Mouse (Mus musculus): ENCODE measurements around the gene Alg13.

Gene Alg13

DNA sequence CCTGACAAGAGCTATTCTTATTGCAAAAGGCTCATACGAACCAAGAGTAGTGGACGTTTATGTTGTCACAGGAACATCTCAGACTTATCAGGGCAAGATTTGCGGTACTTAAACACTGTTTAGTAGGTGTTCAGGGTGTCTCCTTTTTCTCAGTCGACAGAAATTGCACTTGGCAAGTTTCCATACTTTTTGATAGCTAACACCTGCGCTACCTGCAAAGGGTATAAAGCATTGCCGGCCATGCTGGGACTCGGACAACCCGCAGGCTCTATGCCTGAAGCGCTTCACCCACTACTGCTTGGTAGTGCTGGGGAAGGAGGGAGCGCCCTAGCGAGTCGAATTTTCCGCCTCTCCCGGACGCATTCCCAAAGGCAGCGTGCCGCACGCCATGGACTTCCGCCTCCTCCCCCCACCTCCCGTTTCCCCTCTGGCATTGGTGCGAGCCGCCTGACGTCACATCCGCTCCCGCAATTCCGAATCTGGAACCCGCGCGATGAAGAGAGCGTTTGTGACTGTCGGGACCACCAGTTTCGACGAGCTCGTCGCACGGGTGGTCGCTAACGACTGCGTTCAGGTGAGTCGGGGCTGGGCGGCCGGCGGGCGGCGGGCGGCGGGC lies at the start of gene Alg13:
Alg13 (plus strand) TSS at position 257 of the 616 bp plus-strand sequence.
- DNase-seq (ENCODE audit: low read depth, low spot score): peak; percentile 33

DNA sequence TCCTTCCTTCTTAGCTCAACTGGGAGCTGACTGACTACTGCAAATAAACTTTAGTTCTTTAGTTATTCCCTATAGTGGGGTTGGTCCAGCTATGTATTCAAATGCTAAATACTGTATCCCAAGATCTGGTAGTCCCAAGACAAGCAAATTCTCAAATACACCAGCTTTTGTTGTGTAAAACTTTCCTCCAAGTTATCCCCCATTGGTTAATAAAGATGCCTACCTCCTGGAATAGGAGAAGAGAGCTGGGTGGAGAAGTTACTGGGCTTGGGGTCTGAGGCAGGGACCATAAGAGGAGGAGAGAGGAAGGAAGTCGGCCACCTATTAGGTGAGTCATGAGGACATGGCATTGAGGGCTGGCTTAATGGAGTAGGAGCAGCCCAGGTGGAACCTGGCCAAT lies 49.0 kb upstream of the Alg13 start:
- DNase-seq (ENCODE audit: low read depth, low spot score): no peak

GRCm38 (mm10) chrX:144301476-144301875 lies 16.1 kb upstream of the Alg13 start:
- no peak for DNase-seq (ENCODE audit: low read depth, low spot score)

GRCm38 (mm10) chrX:144305659-144306058 lies 11.9 kb upstream of the Alg13 start:
- no peak for DNase-seq (ENCODE audit: low read depth, low spot score)

DNA sequence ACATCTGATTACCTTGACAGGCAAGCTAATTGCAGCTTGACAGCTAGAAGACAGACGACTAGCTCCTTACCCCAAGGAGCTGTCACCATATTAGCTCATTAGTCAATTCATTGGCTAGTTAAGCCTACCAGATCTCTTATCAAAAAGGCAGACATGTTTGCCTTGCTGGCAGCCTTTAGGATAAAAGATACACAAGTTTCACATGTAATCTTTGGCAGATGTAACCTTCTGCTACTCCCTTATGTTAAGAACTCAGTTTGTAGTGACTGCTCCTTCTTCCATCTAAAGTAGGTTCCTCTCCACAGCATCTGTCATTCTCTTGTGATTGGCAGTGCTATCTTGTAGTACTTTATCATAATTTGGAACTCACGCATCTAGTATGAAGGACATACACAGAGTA lies 3.6 kb upstream of the Alg13 start:
- no peak for DNase-seq (ENCODE audit: low read depth, low spot score)

DNA sequence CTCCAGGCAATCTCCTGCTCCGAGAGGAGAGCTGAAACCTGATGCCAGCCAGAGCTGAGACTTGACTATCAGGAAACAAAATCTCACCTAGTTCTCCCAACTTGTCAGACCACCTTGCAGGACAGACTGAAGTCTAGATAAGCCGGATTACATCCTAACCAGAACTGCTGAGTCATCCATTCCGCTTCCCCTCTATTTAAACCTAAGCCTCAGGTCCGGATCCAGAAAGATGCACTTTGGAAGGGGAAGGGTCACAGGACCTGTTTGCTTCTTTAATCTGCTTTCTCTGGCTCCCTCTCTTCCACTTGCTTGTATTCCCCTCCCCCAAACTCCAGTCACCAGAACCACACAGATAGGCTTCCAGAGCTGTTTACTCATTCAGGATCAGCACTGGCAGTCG lies 2.6 kb upstream of the Alg13 start:
- DNase-seq (ENCODE audit: low read depth, low spot score): no peak

GRCm38 (mm10) chrX:144316004-144316403 lies 1.6 kb upstream of the Alg13 start:
- no peak for DNase-seq (ENCODE audit: low read depth, low spot score)

DNA sequence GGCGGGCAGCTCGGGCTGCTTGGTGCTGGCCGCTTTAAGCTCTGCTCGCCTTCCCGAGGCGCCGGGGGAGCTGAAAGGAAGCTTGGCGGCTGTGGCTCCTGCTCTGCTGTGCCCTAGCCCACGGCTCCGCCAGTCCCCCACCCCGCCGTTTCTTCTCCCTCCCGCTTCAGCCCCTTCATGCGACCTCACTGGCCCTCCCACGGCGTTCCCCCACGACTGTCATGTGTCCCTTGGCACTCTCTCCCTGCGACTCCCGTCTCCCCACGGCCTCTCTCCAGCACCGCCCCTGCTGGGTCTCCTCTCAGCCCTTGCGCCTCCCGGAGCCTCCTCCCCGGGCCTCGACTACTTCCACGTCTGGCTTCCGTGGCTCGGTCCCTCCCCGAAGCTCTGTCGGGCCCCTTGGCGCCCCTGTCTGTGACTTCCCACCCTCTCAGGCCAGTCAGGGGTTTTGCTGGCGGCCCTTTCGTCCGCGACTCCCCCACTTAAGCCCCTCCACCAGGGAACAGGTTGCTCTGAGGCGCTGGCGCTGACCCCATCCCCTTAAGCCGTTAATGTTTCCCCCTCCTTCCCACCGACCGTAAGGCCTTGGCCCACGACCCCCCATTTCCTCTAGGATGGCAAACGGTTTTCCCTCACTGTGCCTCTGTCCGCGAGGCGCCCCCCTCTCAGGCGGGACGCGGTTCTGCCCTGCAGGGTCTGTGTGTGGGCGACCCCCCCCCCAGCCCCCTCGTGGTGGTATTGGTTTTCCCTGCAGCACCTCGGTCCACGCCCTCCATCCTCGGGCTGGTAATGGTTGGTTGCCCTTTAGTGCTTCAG lies 768 bp downstream of the Alg13 start:
- DNase-seq (ENCODE audit: low read depth, low spot score): no peak

DNA sequence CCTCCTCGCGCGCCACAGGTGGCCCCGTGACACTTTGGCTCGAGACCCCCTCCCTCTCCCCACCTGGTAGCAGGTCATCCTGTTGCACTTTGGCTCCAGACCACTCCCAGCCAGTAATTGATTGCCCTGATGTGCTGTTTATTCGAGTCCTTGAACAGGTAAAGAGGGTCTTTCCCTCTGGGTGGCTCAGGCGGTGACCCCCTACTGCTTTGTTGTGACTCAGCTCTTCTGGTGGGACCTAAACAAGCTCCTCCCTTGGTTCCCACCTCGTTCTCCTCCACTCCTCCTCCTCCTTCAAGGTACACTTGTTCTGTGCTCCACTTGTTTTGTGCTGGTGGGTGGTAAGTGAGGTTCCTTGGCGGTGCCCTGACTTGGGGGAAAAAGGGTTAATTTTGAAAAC lies 1.8 kb downstream of the Alg13 start:
- DNase-seq (ENCODE audit: low read depth, low spot score): no peak

DNA sequence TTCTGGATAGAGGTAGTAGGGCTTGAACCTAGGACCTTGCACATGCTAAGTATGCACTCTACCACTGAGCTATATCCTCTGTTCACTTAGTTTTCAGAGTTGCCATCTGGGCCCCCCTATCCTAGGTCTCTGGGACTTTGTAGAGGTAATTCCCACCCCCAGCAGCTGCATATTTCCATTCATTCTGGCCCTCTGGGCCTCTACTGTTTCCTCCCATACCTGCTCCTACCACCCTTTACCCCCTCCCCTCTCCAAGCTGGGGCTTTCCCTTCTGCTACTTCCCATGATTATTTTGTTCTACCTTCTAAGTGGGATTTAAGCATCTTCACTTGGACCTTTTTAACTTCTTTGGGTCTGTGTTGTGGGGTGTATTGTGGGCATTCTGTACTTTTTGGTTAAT lies 7.8 kb downstream of the Alg13 start:
- DNase-seq (ENCODE audit: low read depth, low spot score): no peak

GRCm38 (mm10) chrX:144335332-144336015 lies 17.9 kb downstream of the Alg13 start:
- no peak for DNase-seq (ENCODE audit: low read depth, low spot score)

GRCm38 (mm10) chrX:144337938-144338337 lies 20.3 kb downstream of the Alg13 start:
- DNase-seq (ENCODE audit: low read depth, low spot score): no peak

DNA sequence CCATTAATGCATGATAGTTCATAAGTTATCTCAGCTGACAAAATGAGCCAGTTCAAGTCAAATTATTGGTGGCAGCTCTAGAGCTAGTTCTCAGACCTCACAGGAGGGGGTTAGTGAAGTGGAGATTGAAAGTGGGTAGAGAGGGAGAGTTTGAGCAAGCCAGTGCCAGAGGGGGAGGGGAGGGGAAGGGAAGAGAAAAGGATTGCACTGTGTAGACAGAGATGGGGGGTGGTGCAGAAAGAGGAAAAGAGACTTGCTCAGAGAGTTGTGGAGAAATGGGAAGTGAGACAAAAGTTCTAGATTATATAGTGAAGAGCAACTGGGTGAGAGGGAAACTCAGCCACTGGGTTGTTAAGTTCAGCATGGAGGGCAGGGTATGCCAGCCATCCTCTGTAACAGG lies 20.8 kb downstream of the Alg13 start:
- no peak for DNase-seq (ENCODE audit: low read depth, low spot score)

GRCm38 (mm10) chrX:144374196-144374595 lies 56.6 kb downstream of the Alg13 start:
- no peak for DNase-seq (ENCODE audit: low read depth, low spot score)

DNA sequence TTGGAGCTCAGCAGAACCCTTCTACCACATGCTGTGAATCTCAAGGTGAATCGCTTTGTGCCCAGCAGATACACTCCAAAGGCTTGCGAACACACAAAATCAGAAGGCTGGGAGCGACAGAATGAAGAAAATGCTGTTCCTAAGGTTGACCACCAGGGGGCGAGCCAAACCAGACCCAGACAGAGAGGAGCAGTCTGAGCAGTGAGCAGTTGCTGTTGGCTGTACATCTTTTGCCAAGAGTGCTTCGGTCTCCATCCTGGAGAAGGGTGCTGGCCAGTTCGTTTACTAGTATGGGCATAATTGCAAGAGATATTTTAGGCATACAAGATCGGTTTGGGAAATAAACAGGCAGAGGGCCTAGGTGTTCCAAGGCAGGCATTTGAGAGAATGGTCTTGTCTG lies 85.9 kb downstream of the Alg13 start:
- peak; percentile 0 for DNase-seq (ENCODE audit: low read depth, low spot score)

- DNase-seq (ENCODE audit: low read depth, low spot score): no peak
These were observed 90.4 kb downstream of the Alg13 start for GRCm38 (mm10) chrX:144408036-144408435.

- no peak for DNase-seq (ENCODE audit: low read depth, low spot score)
These were observed 102.7 kb downstream of the Alg13 start for GRCm38 (mm10) chrX:144420259-144420658.

- no peak for DNase-seq (ENCODE audit: low read depth, low spot score)
These were observed 103.5 kb downstream of the Alg13 start for GRCm38 (mm10) chrX:144421091-144421490.

DNA sequence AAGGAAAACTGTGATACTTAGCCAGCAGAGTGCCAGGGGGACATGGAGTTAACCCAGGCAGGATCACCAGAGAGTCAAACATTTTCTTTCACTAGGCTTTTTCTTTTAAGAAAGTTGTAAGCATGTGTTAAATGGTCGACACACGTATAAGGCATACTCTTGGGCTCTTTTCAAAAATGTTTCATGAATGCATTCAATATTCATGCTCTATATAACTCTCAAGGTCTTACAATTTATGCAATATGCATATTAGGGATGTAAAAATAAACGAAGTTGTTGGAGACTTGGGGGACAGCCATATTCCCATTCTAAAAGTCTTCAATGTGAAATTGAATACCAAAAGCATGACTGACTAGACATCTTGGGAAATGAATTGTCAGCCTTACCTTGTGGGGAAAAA lies 106.2 kb downstream of the Alg13 start:
- DNase-seq (ENCODE audit: low read depth, low spot score): no peak

All from skeletal muscle tissue, adult 2 months (tissue).